Mouse (Mus musculus): ENCODE data around the gene Ubl3.

- TF ChIP-seq CTCF (IDR thresholded peaks at IDR 0.05; ENCODE audit: extremely low read depth, insufficient read depth, low read length) (no peak), POLR2A (IDR thresholded peaks at IDR 0.05; ENCODE audit: extremely low read depth, insufficient read depth, low read length) (no peak)
Measured at GRCm38 (mm10) chr5:148501228-148501957, 51.2 kb downstream of the Ubl3 start.

All from cortical plate, adult 2 months (tissue).